Mouse (Mus musculus) kidney, adult 2 months (tissue): ENCODE data around the gene Car11. TPM values are rescaled to one million over a fixed set of nuclear protein-coding genes. Genes with fewer than 3 reads are reported as not detected.

ENCODE experiments used
- DNase-seq: peaks from one replicate; pipeline ENCODE4 v3.0.0; 2021
- H3K27ac ChIP-seq: fragments of 200-500 bp; 2 replicates; pipeline ENCODE4 v1.5.1; 2012; ENCODE audit warnings: low read depth, low read length, control low read depth, inconsistent platforms; ENCODE audit not compliant: insufficient read depth
- H3K27me3 ChIP-seq: fragments of 200-500 bp; replicated peaks from 2 replicates; pipeline ENCODE4 v1.6.1; 2012; ENCODE audit warnings: mild to moderate bottlenecking, moderate library complexity, low read length, inconsistent platforms; ENCODE audit not compliant: control insufficient read depth, insufficient read depth
- H3K36me3 ChIP-seq: fragments of 200-500 bp; 2 replicates; pipeline ENCODE4 v1.6.1; 2012; ENCODE audit warnings: mild to moderate bottlenecking, moderate library complexity, low read length, inconsistent platforms; ENCODE audit not compliant: control insufficient read depth, insufficient read depth
- H3K4me1 ChIP-seq: fragments of 200-500 bp; 2 replicates; pipeline ENCODE4 v1.6.1; 2011; ENCODE audit warnings: low read length; ENCODE audit not compliant: control insufficient read depth, insufficient read depth
- H3K4me3 ChIP-seq: fragments of 200-500 bp; 2 replicates; pipeline ENCODE4 v1.5.1; 2011; ENCODE audit warnings: mild to moderate bottlenecking, low read depth, low read length, control low read depth; ENCODE audit not compliant: insufficient read depth
- CTCF ChIP-seq: fragments of 200-500 bp; conservative IDR thresholded peaks from 2 replicates; pipeline ENCODE4 v1.5.1; 2011; ENCODE audit warnings: low read depth, mild to moderate bottlenecking, control low read depth, low read length, moderate library complexity, mixed read lengths; ENCODE audit not compliant: insufficient read depth, insufficient read length
- POLR2A ChIP-seq: fragments of 200-500 bp; IDR thresholded peaks from one replicate; pipeline ENCODE4 v1.6.1; 2011; ENCODE audit warnings: low read depth, low read length, control low read depth
- WGBS: fragments of 180-500 bp; shearing (Covaris S2); methylation state at CpG from one replicate; pipeline ENCODE4 v1.1.7; 2018; 5-methylcytosine and 5-hydroxymethylcytosine counted together
- polyA plus RNA-seq: library from polyadenylated mRNA; depleted of rRNA; stranded (reverse); fragments of >200 nt; gene quantifications from 2 replicates; pipeline ENCODE4 v1.2.3, GENCODE M21; 2012

Gene Car11
- polyA plus RNA-seq, 1 experiment: 8.1 TPM

GRCm38 (mm10) chr7:45715741-45716459, 16.3 kb downstream of the Car11 start:
- Histone ChIP-seq H3K36me3 (peaks cover 5% of the 10 kb centered on the region; the same call in 1 of the 2 replicates), H3K4me3 (peak overlapping the region; percentile 25), H3K27ac (peak overlapping the region; percentile 63; the same call in 1 of the 2 replicates), H3K27me3 (no peaks in the 10 kb centered on the region), H3K4me1 (peaks cover 32% of the 10 kb centered on the region)
- TF ChIP-seq CTCF (no peak), POLR2A (no peak)
- 77% methylated on average over 19 of the region's 19 CpGs for WGBS
- DNase-seq: peak; percentile 30

- no peak for TF ChIP-seq CTCF
- TF ChIP-seq POLR2A: no peak
- Histone ChIP-seq H3K27me3 (no peaks in the 10 kb centered on the region), H3K4me1 (peaks cover 32% of the 10 kb centered on the region), H3K27ac (no peak overlapping the region), H3K4me3 (no peak overlapping the region), H3K36me3 (peaks cover 5% of the 10 kb centered on the region; the same call in 1 of the 2 replicates)
- WGBS: 82% methylated on average over 3 of the region's 3 CpGs
- DNase-seq: no peak
Measured at GRCm38 (mm10) chr7:45716460-45716857, 16.8 kb downstream of the Car11 start.

- no peak for DNase-seq
- peak overlapping the region; percentile 89 for H3K27ac ChIP-seq
- peak overlapping the region; percentile 88 for H3K4me3 ChIP-seq
- TF ChIP-seq CTCF (no peak), POLR2A (no peak)
- no peaks in the 10 kb centered on the region for H3K27me3 ChIP-seq
- WGBS: 6% methylated on average over 31 of the region's 31 CpGs
- H3K4me1 ChIP-seq: peaks cover 29% of the 10 kb centered on the region
- peaks cover 5% of the 10 kb centered on the region; the same call in 1 of the 2 replicates for H3K36me3 ChIP-seq
Measured at GRCm38 (mm10) chr7:45716952-45717917, 17.6 kb downstream of the Car11 start.

- TF ChIP-seq POLR2A: peak; percentile 96
- no peak for TF ChIP-seq CTCF
- WGBS: under 1% methylated on average over 41 of the region's 41 CpGs
- peaks cover 24% of the 10 kb centered on the region for H3K4me1 ChIP-seq
- H3K4me3 ChIP-seq: peak within 1 kb of the TSS; percentile 90
- peaks cover 5% of the 10 kb centered on the region; the same call in 1 of the 2 replicates for H3K36me3 ChIP-seq
- no peaks in the 10 kb centered on the region for H3K27me3 ChIP-seq
- peak within 1 kb of the TSS; percentile 89 for H3K27ac ChIP-seq
- peak; percentile 99 for DNase-seq
Measured at GRCm38 (mm10) chr7:45717918-45718297, 18.3 kb downstream of the Car11 start, which contains the start of gene Sphk2. TSS of gene Sphk2 (minus strand) at chr7:45718002.

GRCm38 (mm10) chr7:45718331-45718730, 18.7 kb downstream of the Car11 start:
- no peak for DNase-seq
- WGBS: under 1% methylated on average over 20 of the region's 20 CpGs

GRCm38 (mm10) chr7:45719180-45719579, 19.5 kb downstream of the Car11 start:
- Histone ChIP-seq H3K36me3 (no peaks in the 10 kb centered on the region; the same call in 1 of the 2 replicates), H3K4me1 (peaks cover 14% of the 10 kb centered on the region), H3K27me3 (no peaks in the 10 kb centered on the region), H3K4me3 (no peak overlapping the region), H3K27ac (no peak overlapping the region)
- DNase-seq: no peak
- WGBS: 76% methylated on average over 10 of the region's 10 CpGs
- TF ChIP-seq CTCF: no peak
- TF ChIP-seq POLR2A: no peak

More at GRCm38 (mm10) chr7:45718331-45718730, 18.7 kb downstream of the Car11 start:
- Histone ChIP-seq H3K27me3 (no peaks in the 10 kb centered on the region), H3K36me3 (peaks cover under 1% of the 10 kb centered on the region; the same call in 1 of the 2 replicates), H3K4me3 (peak overlapping the region; percentile 90), H3K4me1 (peaks cover 20% of the 10 kb centered on the region), H3K27ac (peak overlapping the region; percentile 69)
- TF ChIP-seq POLR2A: no peak
- no peak for TF ChIP-seq CTCF
